Mouse (Mus musculus) heart, postnatal 0 days (tissue): Measurements from ENCODE around the gene Cers6.

Experiments
- CTCF ChIP-seq: IDR thresholded peaks from 2 replicates; pipeline ENCODE4 v1.5.1; 2016; ENCODE audit warnings: antibody characterized with exemption, control low read depth, low read depth
- EP300 ChIP-seq: IDR thresholded peaks from 2 replicates; pipeline ENCODE4 v1.6.1; 2016; ENCODE audit warnings: antibody characterized with exemption, low read depth

DNA sequence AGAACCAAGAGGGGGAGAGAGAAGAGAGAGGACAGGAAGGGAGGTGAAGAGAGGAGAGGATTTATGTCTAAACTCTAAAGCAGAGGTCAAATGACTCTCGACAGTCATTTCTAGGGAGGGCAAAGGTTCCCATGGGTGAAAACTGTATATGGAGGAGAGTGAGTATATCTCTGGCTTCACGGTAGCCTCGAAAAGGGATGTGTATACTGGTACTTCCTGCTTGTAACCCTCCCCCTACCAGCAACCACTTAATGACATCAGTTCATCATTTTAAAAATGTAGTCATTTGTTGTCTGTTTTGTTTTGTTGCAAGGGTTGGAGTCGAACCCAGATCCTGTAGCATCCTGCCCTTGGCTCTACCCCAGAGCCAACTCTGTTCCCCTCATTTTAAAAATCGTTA is 17.9 kb upstream of the Cers6 start:
- TF ChIP-seq CTCF (no peak), EP300 (no peak)
